ENCODE assay signal across 9 mouse cellular contexts in the genomic region with DNA sequence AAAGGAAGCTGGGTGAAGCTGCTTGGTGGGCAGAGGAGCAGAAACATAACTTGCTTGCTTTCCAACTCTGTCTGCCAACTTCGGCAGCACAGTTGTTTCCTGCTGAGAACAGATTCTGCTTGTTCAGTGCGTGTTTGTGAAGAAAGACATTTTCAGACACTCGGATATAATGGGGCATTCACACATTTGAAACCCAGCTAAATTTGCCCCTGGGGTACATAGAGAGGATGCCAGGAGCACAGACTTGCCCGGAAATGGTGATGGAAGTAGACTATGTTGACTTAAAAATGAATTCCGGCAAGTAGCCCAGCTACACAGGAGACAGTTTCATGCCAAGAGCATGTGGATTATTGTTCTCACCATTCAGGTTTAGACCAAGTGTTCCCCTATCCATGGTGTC.
DNase-seq lines count a peak whose midpoint lies in the region; ATAC-seq and TF ChIP-seq lines count a peak whose summit lies in the region.
"Had no signal": no experiment of that assay in that cellular context is flagged by ENCODE, and none has a peak within 500 bp of the region (broad histone marks: within the 10 kb centered on the region; RNA-seq: fewer than 3 reads in every experiment).

No protein-coding gene starts in this region.

- TF ChIP-seq POLR2A in thymus, adult 2 months (IDR thresholded peaks at IDR 0.05; ENCODE audit: control insufficient read depth, extremely low read depth, insufficient read depth, low read length, poor library complexity) = no peak

- WGBS in embryonic facial prominence, embryonic 11.5 days = 31% methylated on average over 5 of the region's 5 CpGs
- WGBS in embryonic facial prominence, embryonic 10.5 days = 44% methylated on average over 5 of the region's 5 CpGs
- 24% methylated on average over 5 of the region's 5 CpGs for WGBS in thymus, adult 2 months

- no peak overlapping the region for H3K9ac ChIP-seq in embryonic facial prominence, embryonic 11.5 days (replicated peaks; ENCODE audit: low read length)
- H3K9ac ChIP-seq: kidney, embryonic 15.5 days had no signal

- no peak overlapping the region; the same call in 1 of the 2 replicates for H3K4me2 ChIP-seq in embryonic facial prominence, embryonic 11.5 days (ENCODE audit: low read depth, low read length)
- H3K4me2 ChIP-seq: kidney, embryonic 15.5 days had no signal

- no peak for ATAC-seq in embryonic facial prominence, embryonic 11.5 days (replicated peaks; ENCODE audit: insufficient number of reproducible peaks, low FRiP score, low TSS enrichment, low read depth)

- H3K4me3 ChIP-seq in embryonic facial prominence, embryonic 11.5 days (ENCODE audit: low read depth, low read length) = no peak overlapping the region
- H3K4me3 ChIP-seq in embryonic facial prominence, embryonic 10.5 days = no peak overlapping the region
- H3K4me3 ChIP-seq in thymus, adult 2 months (ENCODE audit: control insufficient read depth, insufficient read depth, low read length) = no peak overlapping the region
- H3K4me3 ChIP-seq: kidney, embryonic 15.5 days had no signal

- no peaks in the 10 kb centered on the region for H3K4me1 ChIP-seq in embryonic facial prominence, embryonic 11.5 days (ENCODE audit: control insufficient read depth, insufficient read depth, low read length)
- 0 out of 2 replicates have a peak, but pooled peaks cover 4% of the 10 kb centered on the region for H3K4me1 ChIP-seq in embryonic facial prominence, embryonic 10.5 days
- no peaks in the 10 kb centered on the region for H3K4me1 ChIP-seq in thymus, adult 2 months (replicated peaks; ENCODE audit: control insufficient read depth, insufficient read depth, low read length)
- H3K4me1 ChIP-seq: kidney, embryonic 15.5 days had no signal

- H3K27ac ChIP-seq in embryonic facial prominence, embryonic 11.5 days (replicated peaks; ENCODE audit: low read depth, low read length) = no peak overlapping the region
- H3K27ac ChIP-seq in embryonic facial prominence, embryonic 10.5 days (replicated peaks) = no peak overlapping the region
- H3K27ac ChIP-seq in thymus, adult 2 months (ENCODE audit: control insufficient read depth, insufficient read depth, low read length) = no peak overlapping the region
- H3K27ac ChIP-seq: kidney, embryonic 15.5 days had no signal

- DNase-seq in embryonic facial prominence, embryonic 11.5 days (ENCODE audit: low spot score) = peak; percentile 0
- no peak for DNase-seq in embryonic facial prominence, embryonic 10.5 days (ENCODE audit: low spot score)
- DNase-seq in cerebellum, adult 11-12 months = peak; percentile 18
- DNase-seq in frontal cortex, postnatal 25 days (ENCODE audit: low spot score in 2 of 2) = peak; percentile 28 to 37
- DNase-seq in left cerebral cortex, postnatal 14 days (ENCODE audit: low spot score in 2 of 2) = peak; percentile 51 to 57
- no peak for DNase-seq in thymus, adult 2 months
- DNase-seq in kidney, postnatal 36 days = no peak
- DNase-seq in thymus, postnatal 0 days (ENCODE audit: low spot score) = no peak

- intact Hi-C loops in left cerebral cortex, postnatal 14 days (cut with DNase I) = loop anchor here (5.0 kb wide), 1 partner anchor 339 kb away; no protein-coding TSS in a partner anchor

- no peak for TF ChIP-seq CTCF in thymus, adult 2 months (IDR thresholded peaks at IDR 0.05; ENCODE audit: borderline replicate concordance, control insufficient read depth, extremely low read depth, insufficient read depth, low read length, poor library complexity)

- H3K27me3 ChIP-seq in embryonic facial prominence, embryonic 11.5 days (ENCODE audit: control insufficient read depth, insufficient read depth, low read length) = no peaks in the 10 kb centered on the region
- no peaks in the 10 kb centered on the region for H3K27me3 ChIP-seq in embryonic facial prominence, embryonic 10.5 days (replicated peaks; ENCODE audit: low read depth, poor library complexity, severe bottlenecking)
- no peaks in the 10 kb centered on the region for H3K27me3 ChIP-seq in thymus, adult 2 months (ENCODE audit: control insufficient read depth, insufficient read depth, low read length)
- H3K27me3 ChIP-seq: kidney, embryonic 15.5 days had no signal

- H3K9me3 ChIP-seq in embryonic facial prominence, embryonic 11.5 days (replicated peaks; ENCODE audit: control insufficient read depth, low read length) = no peaks in the 10 kb centered on the region
- no peaks in the 10 kb centered on the region for H3K9me3 ChIP-seq in embryonic facial prominence, embryonic 10.5 days
- H3K9me3 ChIP-seq: kidney, embryonic 15.5 days had no signal

- no peaks in the 10 kb centered on the region for H3K36me3 ChIP-seq in embryonic facial prominence, embryonic 11.5 days (replicated peaks; ENCODE audit: control insufficient read depth, insufficient read depth, low read depth, low read length)
- no peaks in the 10 kb centered on the region for H3K36me3 ChIP-seq in embryonic facial prominence, embryonic 10.5 days (replicated peaks)
- H3K36me3 ChIP-seq in thymus, adult 2 months (ENCODE audit: control insufficient read depth, insufficient read depth, low read length) = no peaks in the 10 kb centered on the region
- H3K36me3 ChIP-seq: kidney, embryonic 15.5 days had no signal

Comparison
In these comparisons a context has a peak if more than half of its experiments do, and no peak if none do; other contexts are left out.
1. DNase-seq: peak in embryonic facial prominence, embryonic 11.5 days (single experiment), cerebellum, adult 11-12 months (single experiment), frontal cortex, postnatal 25 days (2 of 2) and left cerebral cortex, postnatal 14 days (2 of 2); none in embryonic facial prominence, embryonic 10.5 days (single experiment), thymus, adult 2 months (single experiment), kidney, postnatal 36 days (0 of 2) and thymus, postnatal 0 days (single experiment).